Mouse (Mus musculus): ENCODE results near the gene Krtap19-9b. TPM values are rescaled to one million over a fixed set of nuclear protein-coding genes. Genes with fewer than 3 reads are reported as not detected.

The Krtap19-9b gene
- polyA plus RNA-seq (2017; shearing (Covaris generic)): not detected

DNA sequence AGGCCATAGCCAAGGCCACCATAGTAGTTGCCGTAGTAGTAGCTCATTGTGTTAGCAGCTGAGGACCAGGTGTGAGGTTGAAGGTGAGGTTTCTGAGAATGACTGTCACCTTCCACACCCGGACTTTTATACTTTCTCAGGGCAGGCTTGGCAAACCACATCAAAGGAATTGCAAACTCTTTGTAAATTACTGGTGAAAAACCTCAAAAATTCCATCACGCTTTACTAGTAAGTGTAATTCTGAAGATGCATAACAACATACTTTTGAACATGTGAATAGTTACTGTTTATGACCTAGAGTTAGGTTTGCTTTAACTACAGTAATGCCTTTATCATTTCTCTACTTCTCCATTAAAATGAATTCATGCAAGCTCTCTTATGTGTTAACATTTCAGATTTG lies at the start of gene Krtap19-9b:
Gene Krtap19-9b, minus strand, starts transcription at position 101 of the 400 bp plus-strand sequence.
- ATAC-seq: no peak

DNA sequence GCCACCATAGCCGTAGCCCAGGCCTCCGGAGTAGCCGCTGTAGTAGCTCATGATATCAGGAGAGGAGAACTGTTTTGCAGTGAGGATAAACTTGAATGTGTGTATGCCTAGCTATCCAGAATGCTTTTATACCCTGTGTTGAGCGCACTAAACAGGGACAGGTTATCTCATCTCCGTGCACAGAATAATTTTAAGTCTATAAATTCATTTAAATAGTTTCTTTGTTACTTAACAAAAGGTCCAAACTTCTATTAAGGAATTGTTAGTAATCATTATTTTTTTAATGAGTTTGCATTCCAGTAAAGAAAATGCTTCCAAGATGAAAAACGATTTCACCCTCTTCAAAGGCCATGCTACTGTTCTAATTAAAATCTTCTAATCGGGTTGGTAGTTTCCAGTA lies 30.7 kb upstream of the Krtap19-9b start, which contains the start of gene Krtap16-3:
Gene Krtap16-3, minus strand, starts transcription at position 101 of the 400 bp plus-strand sequence.
- ATAC-seq: no peak

DNA sequence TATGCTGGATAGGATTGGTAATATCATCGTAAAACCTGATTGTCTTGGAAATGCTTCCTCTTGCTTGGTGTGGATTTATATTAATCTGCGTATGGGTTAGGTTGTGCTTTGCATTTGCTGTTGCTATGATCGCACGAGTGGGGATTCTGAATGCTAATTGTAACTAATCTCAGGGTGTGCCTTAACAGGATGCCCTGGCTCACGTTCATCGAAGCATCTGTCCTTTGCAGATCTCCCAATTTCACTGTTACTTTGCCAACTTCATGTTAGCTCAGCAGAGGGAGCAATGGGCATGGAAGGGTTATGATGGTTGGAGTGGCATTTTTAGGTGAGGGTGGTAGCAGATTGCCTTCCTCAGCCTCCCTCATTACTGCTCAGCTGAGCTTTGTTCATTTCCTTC lies 9.0 kb upstream of the Krtap19-9b start:
- ATAC-seq: no peak

DNA sequence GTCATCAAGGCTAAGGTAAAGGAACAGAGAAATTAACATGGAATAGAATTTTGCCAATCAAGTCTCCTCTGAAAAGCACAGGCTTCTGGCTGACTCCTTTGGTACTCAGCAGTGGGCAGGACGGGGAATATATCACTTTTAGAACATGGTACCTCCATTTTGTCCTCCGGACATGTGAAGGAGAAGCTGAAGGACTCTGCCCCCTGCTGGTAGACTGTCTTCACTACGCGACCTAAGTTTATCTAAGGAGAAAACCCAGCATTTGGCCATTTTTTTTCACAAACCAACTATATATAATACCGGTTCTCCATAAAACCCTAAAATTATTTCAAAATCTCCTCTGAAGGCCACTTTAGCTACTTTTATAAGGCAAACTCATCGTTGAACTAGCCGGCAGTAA lies 6.2 kb upstream of the Krtap19-9b start:
- ATAC-seq: no peak

DNA sequence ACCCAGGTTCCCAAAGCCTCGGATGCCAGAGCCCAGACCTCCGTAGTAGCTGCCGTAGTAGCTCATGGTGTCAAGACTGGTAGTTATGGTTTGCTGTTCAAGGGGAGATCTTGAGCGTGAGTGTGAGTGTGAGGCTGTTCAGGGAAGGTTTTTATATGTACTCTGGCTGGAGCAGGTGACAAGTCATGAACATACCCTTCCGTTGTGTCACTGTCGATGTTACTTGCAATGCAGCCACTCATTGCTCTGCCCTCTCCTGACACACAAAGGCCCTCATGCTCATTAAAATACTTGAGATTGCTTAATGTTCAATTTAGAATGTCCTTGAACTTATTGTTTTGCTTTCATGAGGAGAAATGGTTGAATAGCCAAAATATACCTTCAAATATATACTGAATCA lies 35.7 kb downstream of the Krtap19-9b start, which contains the start of gene Krtap19-5:
Gene Krtap19-5, minus strand, starts transcription at position 101 of the 400 bp plus-strand sequence.
- ATAC-seq: no peak

DNA sequence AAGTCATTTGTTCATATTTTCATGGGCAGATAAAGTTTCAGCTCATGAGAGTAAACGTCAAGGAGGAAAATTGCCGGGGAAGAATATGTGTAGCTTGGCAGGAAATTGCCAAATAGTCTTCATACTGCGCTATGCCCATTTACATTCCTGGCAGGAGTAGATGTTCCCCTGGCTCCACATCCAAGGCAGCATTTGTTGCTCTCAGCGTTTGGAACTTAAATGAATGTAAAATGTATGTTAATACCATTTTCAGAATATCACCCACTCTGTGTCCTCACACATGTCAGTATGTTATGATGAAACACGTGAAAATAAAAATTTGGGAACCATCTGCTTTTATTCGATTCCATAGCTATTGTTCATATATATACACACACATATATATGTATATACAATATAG lies 45.2 kb downstream of the Krtap19-9b start:
- no peak for ATAC-seq

DNA sequence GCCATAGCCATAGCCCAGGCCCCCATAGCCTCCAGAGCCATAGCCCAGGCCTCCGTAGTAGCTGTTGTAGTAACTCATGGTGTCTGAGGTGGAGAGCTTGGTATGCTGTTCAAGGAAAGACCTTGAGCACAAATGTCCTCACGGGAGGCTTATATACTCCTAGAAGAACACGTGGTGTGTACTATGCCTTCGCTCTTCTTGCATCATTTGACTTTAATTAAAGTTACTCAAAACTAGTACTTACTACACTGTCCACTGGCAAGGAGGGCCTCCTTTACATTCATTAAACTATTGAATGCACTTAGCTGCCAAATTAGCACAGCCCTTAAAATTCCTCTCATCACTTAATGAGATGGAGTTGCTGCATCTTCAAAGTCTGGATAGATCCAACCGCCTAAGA lies 47.1 kb downstream of the Krtap19-9b start, which contains the start of gene Krtap19-4:
Gene Krtap19-4, minus strand, starts transcription at position 101 of the 400 bp plus-strand sequence.
- ATAC-seq: no peak

Other genes with a start within 250 kb of the Krtap19-9b start
- not detected for gene 2310061N02Rik, start 224.3 kb downstream of the Krtap19-9b start, polyA plus RNA-seq (2017; shearing (Covaris generic))
- not detected for gene Krtap13-1, start 203.4 kb downstream of the Krtap19-9b start, polyA plus RNA-seq (2017; shearing (Covaris generic))
- not detected for gene Krtap13, start 180.6 kb downstream of the Krtap19-9b start, polyA plus RNA-seq (2017; shearing (Covaris generic))
- not detected for gene 2310034C09Rik, start 173.4 kb downstream of the Krtap19-9b start, polyA plus RNA-seq (2017; shearing (Covaris generic))
- not detected for gene 2310057N15Rik, start 158.1 kb downstream of the Krtap19-9b start, polyA plus RNA-seq (2017; shearing (Covaris generic))
- gene Gm5965, start 154.4 kb downstream of the Krtap19-9b start, polyA plus RNA-seq (2017; shearing (Covaris generic)): not detected
- gene Gm20741, start 120.0 kb downstream of the Krtap19-9b start, polyA plus RNA-seq (2017; shearing (Covaris generic)): not detected
- not detected for gene Krtap15, start 112.0 kb downstream of the Krtap19-9b start, polyA plus RNA-seq (2017; shearing (Covaris generic))
- not detected for gene Krtap14, start 106.1 kb downstream of the Krtap19-9b start, polyA plus RNA-seq (2017; shearing (Covaris generic))
- gene Krtap19-1, start 62.9 kb downstream of the Krtap19-9b start, polyA plus RNA-seq (2017; shearing (Covaris generic)): not detected
- not detected for gene Krtap19-2, start 58.0 kb downstream of the Krtap19-9b start, polyA plus RNA-seq (2017; shearing (Covaris generic))
- not detected for gene Krtap19-3, start 54.2 kb downstream of the Krtap19-9b start, polyA plus RNA-seq (2017; shearing (Covaris generic))
- gene Krtap19-4, start 47.2 kb downstream of the Krtap19-9b start, polyA plus RNA-seq (2017; shearing (Covaris generic)): not detected
- not detected for gene Krtap19-5, start 35.8 kb downstream of the Krtap19-9b start, polyA plus RNA-seq (2017; shearing (Covaris generic))
- not detected for gene Krtap16-3, start 30.6 kb upstream of the Krtap19-9b start, polyA plus RNA-seq (2017; shearing (Covaris generic))
- gene Krtap22-2, start 78.5 kb upstream of the Krtap19-9b start, polyA plus RNA-seq (2017; shearing (Covaris generic)): not detected
- gene Gm10229, start 83.0 kb upstream of the Krtap19-9b start, polyA plus RNA-seq (2017; shearing (Covaris generic)): not detected
- not detected for gene Krtap6-1, start 99.4 kb upstream of the Krtap19-9b start, polyA plus RNA-seq (2017; shearing (Covaris generic))
- gene Gm10228, start 109.2 kb upstream of the Krtap19-9b start, polyA plus RNA-seq (2017; shearing (Covaris generic)): not detected
- not detected for gene Krtap6-5, start 115.6 kb upstream of the Krtap19-9b start, polyA plus RNA-seq (2017; shearing (Covaris generic))
- not detected for gene 1110025L11Rik, start 131.7 kb upstream of the Krtap19-9b start, polyA plus RNA-seq (2017; shearing (Covaris generic))
- gene Krtap6-3, start 151.8 kb upstream of the Krtap19-9b start, polyA plus RNA-seq (2017; shearing (Covaris generic)): not detected
- gene Gm6358, start 208.6 kb upstream of the Krtap19-9b start, polyA plus RNA-seq (2017; shearing (Covaris generic)): not detected
- not detected for gene Gm10061, start 218.8 kb upstream of the Krtap19-9b start, polyA plus RNA-seq (2017; shearing (Covaris generic))
- gene Gm9789, start 225.7 kb upstream of the Krtap19-9b start, polyA plus RNA-seq (2017; shearing (Covaris generic)): not detected
- not detected for gene Gm7735, start 237.2 kb upstream of the Krtap19-9b start, polyA plus RNA-seq (2017; shearing (Covaris generic))
- not detected for gene 1110057P08Rik, start 242.5 kb upstream of the Krtap19-9b start, polyA plus RNA-seq (2017; shearing (Covaris generic))

Measured in CD4-positive, CD25-positive, alpha-beta regulatory T cell, adult 4 months (primary cell).